Mouse (Mus musculus) ES-E14 (cell line): Measurements from ENCODE around the gene Serpina3b.

ENCODE experiments used
- CHD2 ChIP-seq: IDR thresholded peaks from 2 replicates; pipeline ENCODE4 v1.6.1; 2014; ENCODE audit warnings: mild to moderate bottlenecking, low read depth, low read length, inconsistent platforms
- HCFC1 ChIP-seq: IDR thresholded peaks from 2 replicates; pipeline ENCODE4 v1.6.1; 2012; ENCODE audit warnings: low read length, inconsistent platforms, borderline replicate concordance; ENCODE audit not compliant: insufficient read depth

DNA sequence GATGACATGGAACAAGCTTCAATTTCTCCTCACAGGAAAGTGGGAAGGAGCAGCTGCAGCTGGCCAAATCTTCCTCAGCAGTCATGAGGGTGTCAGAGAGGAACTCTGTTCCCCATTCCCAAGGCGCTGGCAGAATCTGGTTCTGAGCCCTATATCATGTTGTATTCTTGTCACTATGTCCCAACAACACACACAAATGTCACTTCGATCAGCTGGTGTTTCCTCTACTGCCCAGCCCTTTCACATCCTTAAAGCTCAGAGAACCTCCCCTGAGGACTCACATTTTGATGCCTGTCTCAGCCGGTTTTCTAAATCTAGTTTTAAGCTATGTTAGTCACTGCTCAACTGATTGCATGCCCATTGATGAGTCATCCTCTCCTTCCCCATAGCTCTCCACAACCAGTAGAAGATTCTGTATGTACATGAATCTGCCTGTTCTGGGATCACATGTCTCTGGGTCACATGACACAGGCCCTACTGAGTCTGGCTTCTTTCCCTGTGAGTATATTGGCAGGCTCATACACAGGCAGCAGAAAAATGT, 58.3 kb downstream of the Serpina3b start:
- no peak for TF ChIP-seq CHD2
- TF ChIP-seq HCFC1: no peak
